Mouse (Mus musculus) limb, embryonic 15.5 days (tissue): ENCODE measurements around the gene Ap2a2. TPM values are rescaled to one million over a fixed set of nuclear protein-coding genes. Genes with fewer than 3 reads are reported as not detected.
A peak's percentile ranks its signal among the peaks of the same experiment; 100 is the strongest.
"Not testable (repeated sequence)": the region's sequence is repeated elsewhere in the genome, so short reads cannot be mapped to it uniquely, and the experiment has no call there.

ENCODE experiments used
- ATAC-seq: fragments of 200-750 bp; cut with Nextera tagmentation; 2 replicates; pipeline ENCODE4 v1.8.0; 2017; ENCODE audit warnings: low read depth, moderate TSS enrichment; ENCODE audit not compliant: insufficient number of reproducible peaks, low FRiP score, low TSS enrichment
- H3K27ac ChIP-seq: fragments of 300-500 bp; sonication (generic); 2 replicates; pipeline ENCODE4 v1.5.1; 2015; ENCODE audit warnings: moderate library complexity, mild to moderate bottlenecking, inconsistent platforms
- H3K27me3 ChIP-seq: fragments of 300-500 bp; sonication (generic); 2 replicates; pipeline ENCODE4 v1.6.1; 2015; ENCODE audit warnings: inconsistent platforms
- H3K36me3 ChIP-seq: fragments of 300-500 bp; sonication (generic); 2 replicates; pipeline ENCODE4 v1.6.1; 2015; ENCODE audit warnings: inconsistent platforms
- H3K4me1 ChIP-seq: fragments of 300-500 bp; sonication (generic); 2 replicates; pipeline ENCODE4 v1.6.1; 2015; ENCODE audit warnings: inconsistent platforms
- H3K4me2 ChIP-seq: fragments of 300-500 bp; sonication (generic); 2 replicates; pipeline ENCODE4 v1.6.1; 2015; ENCODE audit warnings: mild to moderate bottlenecking, inconsistent platforms
- H3K4me3 ChIP-seq: fragments of 300-500 bp; sonication (generic); 2 replicates; pipeline ENCODE4 v1.5.1; 2015; ENCODE audit warnings: mild to moderate bottlenecking, inconsistent platforms
- H3K9ac ChIP-seq: fragments of 300-500 bp; sonication (generic); 2 replicates; pipeline ENCODE4 v1.6.1; 2015; ENCODE audit warnings: inconsistent platforms
- H3K9me3 ChIP-seq: fragments of 300-500 bp; sonication (generic); 2 replicates; pipeline ENCODE4 v1.6.1; 2016; ENCODE audit warnings: inconsistent platforms
- WGBS: fragments of 180-500 bp; shearing (Covaris S2); methylation state at CpG from one replicate; pipeline ENCODE4 v1.1.7; 2015; 5-methylcytosine and 5-hydroxymethylcytosine counted together
- polyA plus RNA-seq: library from polyadenylated mRNA; unstranded; fragments of >200 nt; fragmentation: Nextera tagmentation; extraction: Ambion mirVana; gene quantifications from 2 replicates; pipeline ENCODE4 v1.2.1, GENCODE M21; 2015

The Ap2a2 gene
- polyA plus RNA-seq, 1 experiment from 2014 or later, result 84.6 TPM

GRCm38 (mm10) chr7:141609719-141610514, 47.9 kb downstream of the Ap2a2 start:
- H3K36me3 ChIP-seq, result peaks cover 68% of the 10 kb centered on the region
- H3K4me2 ChIP-seq, result no peak overlapping the region
- no peak overlapping the region for H3K27ac ChIP-seq
- peaks cover 8% of the 10 kb centered on the region for H3K4me1 ChIP-seq
- no peaks in the 10 kb centered on the region for H3K27me3 ChIP-seq
- no peak overlapping the region for H3K9ac ChIP-seq
- no peak overlapping the region for H3K4me3 ChIP-seq
- H3K9me3 ChIP-seq, result no peaks in the 10 kb centered on the region
- ATAC-seq, result no peak
- WGBS, result 58% methylated on average over 11 of the region's 11 CpGs

GRCm38 (mm10) chr7:141611711-141612370, 49.9 kb downstream of the Ap2a2 start:
- 52% methylated on average over 8 of the region's 8 CpGs for WGBS
- Histone ChIP-seq H3K4me1 (peaks cover 8% of the 10 kb centered on the region), H3K27me3 (no peaks in the 10 kb centered on the region), H3K4me3 (no peak overlapping the region), H3K9ac (no peak overlapping the region), H3K36me3 (peaks cover 75% of the 10 kb centered on the region), H3K4me2 (no peak overlapping the region), H3K27ac (no peak overlapping the region), H3K9me3 (no peaks in the 10 kb centered on the region)
- ATAC-seq, result no peak

DNA sequence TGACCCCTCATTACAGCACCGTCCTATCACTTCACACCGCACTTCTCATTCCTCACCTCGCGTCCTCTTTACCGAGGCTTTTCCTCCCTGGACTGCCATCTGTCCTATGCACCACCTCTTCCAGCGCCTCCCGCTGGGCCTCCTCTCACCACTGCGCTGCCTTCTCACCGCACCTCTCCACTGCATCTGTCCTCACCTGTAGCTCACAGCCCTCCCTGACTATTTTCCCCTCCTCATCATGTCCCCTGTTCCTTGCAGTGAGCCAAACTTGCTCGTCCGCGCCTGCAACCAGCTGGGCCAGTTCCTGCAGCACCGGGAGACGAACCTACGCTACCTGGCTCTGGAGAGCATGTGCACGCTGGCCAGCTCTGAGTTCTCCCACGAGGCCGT, 50.4 kb downstream of the Ap2a2 start:
- 80% methylated on average over 18 of the region's 18 CpGs for WGBS
- Histone ChIP-seq H3K4me3 (no peak overlapping the region), H3K27me3 (no peaks in the 10 kb centered on the region), H3K9me3 (no peaks in the 10 kb centered on the region), H3K9ac (no peak overlapping the region), H3K4me2 (no peak overlapping the region), H3K4me1 (peaks cover 8% of the 10 kb centered on the region), H3K36me3 (peaks cover 77% of the 10 kb centered on the region), H3K27ac (no peak overlapping the region)
- ATAC-seq, result no peak

GRCm38 (mm10) chr7:141612791-141613190, 50.8 kb downstream of the Ap2a2 start:
- H3K36me3 ChIP-seq, result peaks cover 77% of the 10 kb centered on the region
- WGBS, result 70% methylated on average over 13 of the region's 13 CpGs
- H3K27ac ChIP-seq, result no peak overlapping the region

GRCm38 (mm10) chr7:141614329-141614832, 52.4 kb downstream of the Ap2a2 start:
- Histone ChIP-seq H3K9ac (no peak overlapping the region), H3K27ac (no peak overlapping the region), H3K4me2 (no peak overlapping the region), H3K27me3 (no peaks in the 10 kb centered on the region), H3K4me1 (peaks cover 8% of the 10 kb centered on the region), H3K9me3 (no peaks in the 10 kb centered on the region), H3K4me3 (no peak overlapping the region), H3K36me3 (peaks cover 85% of the 10 kb centered on the region)
- 77% methylated on average over 5 of the region's 5 CpGs for WGBS
- ATAC-seq, result no peak

More at GRCm38 (mm10) chr7:141612791-141613190, 50.8 kb downstream of the Ap2a2 start:
- H3K9ac ChIP-seq, result no peak overlapping the region
- H3K4me3 ChIP-seq, result no peak overlapping the region
- no peak for ATAC-seq
- peaks cover 8% of the 10 kb centered on the region for H3K4me1 ChIP-seq
- H3K4me2 ChIP-seq, result no peak overlapping the region
- H3K27me3 ChIP-seq, result no peaks in the 10 kb centered on the region
- H3K9me3 ChIP-seq, result no peaks in the 10 kb centered on the region

- Histone ChIP-seq H3K36me3 (peaks cover 88% of the 10 kb centered on the region), H3K27me3 (no peaks in the 10 kb centered on the region), H3K27ac (no peak overlapping the region), H3K4me2 (no peak overlapping the region), H3K4me3 (no peak overlapping the region), H3K9ac (no peak overlapping the region), H3K9me3 (no peaks in the 10 kb centered on the region), H3K4me1 (no peaks in the 10 kb centered on the region)
- no peak for ATAC-seq
- WGBS, result 86% methylated on average over 2 of the region's 2 CpGs
These were observed 62.2 kb downstream of the Ap2a2 start for GRCm38 (mm10) chr7:141624214-141624613.

DNA sequence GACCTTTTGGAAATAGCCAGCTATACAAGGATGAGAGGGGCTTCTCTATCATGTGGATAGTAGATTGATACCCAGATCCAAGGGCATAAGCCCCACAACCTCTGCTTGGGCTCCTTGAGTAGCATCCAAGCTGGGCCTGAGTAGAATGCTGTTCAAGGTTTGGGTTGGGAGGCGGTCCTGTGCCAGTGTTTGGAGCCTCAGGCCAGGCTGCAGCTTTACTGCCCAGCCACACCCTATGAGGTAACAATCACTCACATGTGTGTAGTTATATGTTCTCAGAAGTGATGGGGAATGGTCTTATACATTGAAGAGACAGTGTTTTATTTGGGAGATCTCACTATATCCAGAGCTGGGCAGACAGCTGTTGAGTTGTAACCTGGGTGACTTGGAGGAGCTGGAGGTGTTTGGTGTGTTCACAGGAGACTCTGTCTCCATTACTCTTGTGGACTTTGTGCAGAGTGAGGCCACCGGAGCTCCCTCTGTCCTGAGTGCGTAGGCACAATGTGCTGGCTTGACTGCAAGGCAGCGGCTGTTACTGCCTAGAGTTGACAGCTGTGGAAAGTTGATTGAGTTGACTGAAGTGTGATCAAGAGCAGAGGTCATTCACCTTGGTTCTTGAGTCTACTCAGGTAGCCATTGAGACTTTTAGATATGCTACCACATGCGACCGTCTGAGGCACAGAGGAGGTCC, 63.3 kb downstream of the Ap2a2 start:
- Histone ChIP-seq H3K9me3 (no peaks in the 10 kb centered on the region), H3K9ac (no peak overlapping the region), H3K36me3 (peaks cover 90% of the 10 kb centered on the region), H3K27me3 (no peaks in the 10 kb centered on the region), H3K4me1 (no peaks in the 10 kb centered on the region), H3K4me2 (no peak overlapping the region), H3K4me3 (no peak overlapping the region), H3K27ac (no peak overlapping the region)
- ATAC-seq, result no peak
- WGBS, result 88% methylated on average over 6 of the region's 6 CpGs

GRCm38 (mm10) chr7:141628018-141628417, 66.0 kb downstream of the Ap2a2 start:
- 97% methylated on average over 2 of the region's 2 CpGs for WGBS
- no peak overlapping the region for H3K4me3 ChIP-seq
- H3K36me3 ChIP-seq, result peaks cover 90% of the 10 kb centered on the region

GRCm38 (mm10) chr7:141629241-141629640, 67.3 kb downstream of the Ap2a2 start:
- Histone ChIP-seq H3K9me3 (no peaks in the 10 kb centered on the region), H3K9ac (no peak overlapping the region), H3K27me3 (no peaks in the 10 kb centered on the region), H3K4me2 (no peak overlapping the region), H3K4me3 (no peak overlapping the region), H3K4me1 (no peaks in the 10 kb centered on the region), H3K27ac (no peak overlapping the region), H3K36me3 (peaks cover 90% of the 10 kb centered on the region)
- no peak for ATAC-seq
- 91% methylated on average over 3 of the region's 3 CpGs for WGBS

More at GRCm38 (mm10) chr7:141628018-141628417, 66.0 kb downstream of the Ap2a2 start:
- Histone ChIP-seq H3K4me2 (no peak overlapping the region), H3K27me3 (no peaks in the 10 kb centered on the region), H3K27ac (no peak overlapping the region), H3K9me3 (no peaks in the 10 kb centered on the region), H3K4me1 (no peaks in the 10 kb centered on the region), H3K9ac (no peak overlapping the region)
- ATAC-seq, result no peak

- not testable (repeated sequence) for H3K4me2 ChIP-seq, H3K27me3 ChIP-seq, H3K4me3 ChIP-seq, H3K4me1 ChIP-seq, H3K9ac ChIP-seq, H3K27ac ChIP-seq, H3K9me3 ChIP-seq
- ATAC-seq, result peak; percentile 57
- WGBS, result 96% methylated on average over 2 of the region's 3 CpGs
- H3K36me3 ChIP-seq, result peaks cover 18% of the 10 kb centered on the region
These were observed 76.1 kb downstream of the Ap2a2 start for GRCm38 (mm10) chr7:141638077-141638476.

DNA sequence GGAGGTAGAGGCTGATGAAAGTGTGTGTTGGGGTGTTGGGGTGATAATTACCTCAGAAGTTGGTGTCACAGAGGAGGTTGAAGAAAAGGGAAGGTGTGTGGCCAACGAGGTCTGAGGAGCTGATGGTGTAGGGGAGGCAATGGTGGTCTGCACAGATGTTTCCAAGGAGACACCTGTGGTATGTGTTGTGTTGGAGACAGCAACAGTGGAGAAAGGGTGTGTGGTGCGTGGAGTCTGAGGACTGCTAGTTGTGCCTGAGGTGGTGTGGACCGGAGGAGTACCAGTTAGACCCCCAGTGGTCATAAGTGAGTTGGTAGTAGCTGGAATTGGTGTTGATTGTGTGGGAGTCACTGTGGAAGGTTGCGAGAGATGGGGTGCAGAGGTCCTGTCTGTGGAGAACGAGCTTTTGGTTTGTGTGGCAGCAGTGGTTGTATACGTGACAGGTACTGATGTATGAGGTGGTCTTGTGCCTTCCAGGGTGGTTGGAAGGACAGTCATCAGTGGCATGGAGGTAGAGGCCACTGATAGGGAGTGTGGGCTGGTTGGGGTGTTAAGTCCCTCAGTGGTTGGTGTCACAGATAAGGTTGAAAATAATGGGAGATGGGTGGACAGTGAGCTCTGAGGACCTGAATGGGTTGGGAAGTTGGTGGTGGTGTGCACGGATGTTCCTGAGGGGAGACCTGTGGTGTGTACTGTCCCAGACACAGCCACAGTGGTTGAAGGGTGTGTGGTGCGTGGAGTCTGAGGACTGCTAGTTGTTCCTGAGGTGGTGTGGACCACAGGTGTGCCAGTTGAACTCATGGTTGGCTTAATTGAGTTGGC, 76.8 kb downstream of the Ap2a2 start:
- not testable (repeated sequence) for H3K27ac ChIP-seq, H3K27me3 ChIP-seq, H3K9me3 ChIP-seq, H3K4me3 ChIP-seq, H3K9ac ChIP-seq, H3K4me1 ChIP-seq, H3K4me2 ChIP-seq
- peak; percentile 63 for ATAC-seq
- WGBS, result 90% methylated on average over 6 of the region's 8 CpGs
- H3K36me3 ChIP-seq, result peaks cover 12% of the 10 kb centered on the region
